Mouse (Mus musculus): ENCODE data around the gene Alg13. TPM values are rescaled to one million over a fixed set of nuclear protein-coding genes. Genes with fewer than 3 reads are reported as not detected.

Alg13 gene
- polyA plus RNA-seq, 1 experiment from 2014 or later = 15.5 TPM

DNA sequence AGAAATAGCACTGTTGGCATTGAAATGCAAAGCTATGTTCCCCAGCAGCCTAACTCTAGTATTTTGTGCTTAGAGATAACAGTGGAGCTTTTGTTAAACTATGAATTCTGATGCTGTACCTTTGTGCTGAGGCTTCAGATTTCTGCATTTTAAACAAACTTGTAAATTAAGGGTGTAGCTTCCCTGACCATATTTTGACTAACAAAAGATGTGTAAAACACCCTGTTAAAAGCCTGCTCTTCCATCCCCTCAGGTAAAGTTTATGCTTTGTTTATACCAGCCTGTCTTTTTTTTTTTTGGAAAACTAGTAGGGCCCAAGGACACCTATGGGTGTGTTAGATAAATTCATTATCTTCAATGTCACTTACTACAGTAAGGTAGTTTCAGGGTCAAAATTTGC is 20.3 kb downstream of the Alg13 start:
- Histone ChIP-seq H3K4me3 (replicated peaks) (no peak overlapping the region), H3K27me3 (no peaks in the 10 kb centered on the region), H3K4me2 (replicated peaks) (no peak overlapping the region), H3K9ac (no peak overlapping the region), H3K4me1 (no peaks in the 10 kb centered on the region), H3K9me3 (replicated peaks) (no peaks in the 10 kb centered on the region), H3K36me3 (no peaks in the 10 kb centered on the region), H3K27ac (replicated peaks) (no peak overlapping the region)
- no peak for ATAC-seq (ENCODE audit: insufficient number of reproducible peaks, low FRiP score, low TSS enrichment, low read depth)

DNA sequence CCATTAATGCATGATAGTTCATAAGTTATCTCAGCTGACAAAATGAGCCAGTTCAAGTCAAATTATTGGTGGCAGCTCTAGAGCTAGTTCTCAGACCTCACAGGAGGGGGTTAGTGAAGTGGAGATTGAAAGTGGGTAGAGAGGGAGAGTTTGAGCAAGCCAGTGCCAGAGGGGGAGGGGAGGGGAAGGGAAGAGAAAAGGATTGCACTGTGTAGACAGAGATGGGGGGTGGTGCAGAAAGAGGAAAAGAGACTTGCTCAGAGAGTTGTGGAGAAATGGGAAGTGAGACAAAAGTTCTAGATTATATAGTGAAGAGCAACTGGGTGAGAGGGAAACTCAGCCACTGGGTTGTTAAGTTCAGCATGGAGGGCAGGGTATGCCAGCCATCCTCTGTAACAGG is 20.8 kb downstream of the Alg13 start:
- no peaks in the 10 kb centered on the region for H3K27me3 ChIP-seq
- no peak for ATAC-seq (ENCODE audit: insufficient number of reproducible peaks, low FRiP score, low TSS enrichment, low read depth)
- no peak overlapping the region for H3K27ac ChIP-seq (replicated peaks)
- no peaks in the 10 kb centered on the region for H3K4me1 ChIP-seq
- no peaks in the 10 kb centered on the region for H3K36me3 ChIP-seq
- no peak overlapping the region for H3K4me3 ChIP-seq (replicated peaks)
- no peaks in the 10 kb centered on the region for H3K9me3 ChIP-seq (replicated peaks)
- H3K9ac ChIP-seq = no peak overlapping the region
- no peak overlapping the region for H3K4me2 ChIP-seq (replicated peaks)

DNA sequence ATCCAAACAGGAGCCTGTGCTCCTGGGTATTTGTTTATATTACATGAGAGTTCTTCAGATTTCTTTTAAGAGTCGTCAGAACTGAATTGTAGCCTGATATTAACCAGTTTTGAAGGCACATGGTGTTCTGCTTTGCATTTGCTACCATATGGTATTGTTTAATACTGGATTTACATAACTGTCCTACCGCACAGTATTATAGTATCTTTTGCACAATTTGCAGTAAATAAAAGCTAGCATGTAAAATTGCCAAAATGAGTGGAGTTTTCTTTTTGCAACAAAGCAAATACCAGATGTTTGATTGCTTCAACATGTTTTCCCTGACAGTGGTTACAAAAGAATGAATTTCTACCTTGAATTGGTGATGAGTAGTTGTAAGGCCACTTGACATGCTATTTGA is 56.6 kb downstream of the Alg13 start:
- Histone ChIP-seq H3K27me3 (no peaks in the 10 kb centered on the region), H3K4me2 (replicated peaks) (no peak overlapping the region), H3K36me3 (no peaks in the 10 kb centered on the region), H3K4me1 (no peaks in the 10 kb centered on the region), H3K27ac (replicated peaks) (no peak overlapping the region), H3K9me3 (replicated peaks) (no peaks in the 10 kb centered on the region), H3K4me3 (replicated peaks) (no peak overlapping the region), H3K9ac (no peak overlapping the region)
- no peak; the same call in 1 of the 2 replicates for ATAC-seq (ENCODE audit: insufficient number of reproducible peaks, low FRiP score, low TSS enrichment, low read depth)
- WGBS = 33% methylated on average over 2 of the region's 2 CpGs

DNA sequence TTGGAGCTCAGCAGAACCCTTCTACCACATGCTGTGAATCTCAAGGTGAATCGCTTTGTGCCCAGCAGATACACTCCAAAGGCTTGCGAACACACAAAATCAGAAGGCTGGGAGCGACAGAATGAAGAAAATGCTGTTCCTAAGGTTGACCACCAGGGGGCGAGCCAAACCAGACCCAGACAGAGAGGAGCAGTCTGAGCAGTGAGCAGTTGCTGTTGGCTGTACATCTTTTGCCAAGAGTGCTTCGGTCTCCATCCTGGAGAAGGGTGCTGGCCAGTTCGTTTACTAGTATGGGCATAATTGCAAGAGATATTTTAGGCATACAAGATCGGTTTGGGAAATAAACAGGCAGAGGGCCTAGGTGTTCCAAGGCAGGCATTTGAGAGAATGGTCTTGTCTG is 85.9 kb downstream of the Alg13 start:
- H3K27ac ChIP-seq (replicated peaks) = no peak overlapping the region
- H3K36me3 ChIP-seq = no peaks in the 10 kb centered on the region
- no peaks in the 10 kb centered on the region for H3K9me3 ChIP-seq (replicated peaks)
- no peak for ATAC-seq (ENCODE audit: insufficient number of reproducible peaks, low FRiP score, low TSS enrichment, low read depth)
- WGBS = 34% methylated on average over 7 of the region's 7 CpGs
- H3K9ac ChIP-seq = no peak overlapping the region
- no peak overlapping the region for H3K4me2 ChIP-seq (replicated peaks)
- H3K4me1 ChIP-seq = no peaks in the 10 kb centered on the region
- H3K4me3 ChIP-seq (replicated peaks) = no peak overlapping the region
- H3K27me3 ChIP-seq = 0 out of 2 replicates have a peak, but pooled peaks cover 9% of the 10 kb centered on the region

DNA sequence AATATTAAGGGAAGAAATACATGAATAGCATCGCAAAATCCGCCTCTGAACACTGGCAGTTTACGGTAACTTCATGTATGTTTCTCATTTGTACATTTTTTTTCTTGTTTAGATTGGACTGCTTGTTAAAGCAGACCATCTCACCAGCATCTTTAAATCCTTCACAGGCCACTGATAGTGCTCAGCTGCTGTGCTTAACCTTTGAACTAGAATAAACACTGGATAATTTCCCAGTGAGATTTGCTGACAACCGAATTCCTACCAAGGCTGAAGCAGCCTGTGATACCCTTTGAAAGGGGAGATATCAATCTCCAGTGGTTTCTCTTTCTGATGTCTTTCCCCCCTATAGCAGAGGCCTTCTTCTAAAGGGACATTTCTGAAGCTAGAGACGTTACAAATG is 90.4 kb downstream of the Alg13 start:
- Histone ChIP-seq H3K36me3 (no peaks in the 10 kb centered on the region), H3K4me3 (replicated peaks) (no peak overlapping the region), H3K4me1 (no peaks in the 10 kb centered on the region), H3K4me2 (replicated peaks) (no peak overlapping the region), H3K27me3 (0 out of 2 replicates have a peak, but pooled peaks cover under 1% of the 10 kb centered on the region), H3K27ac (replicated peaks) (no peak overlapping the region), H3K9me3 (replicated peaks) (no peaks in the 10 kb centered on the region), H3K9ac (no peak overlapping the region)
- no peak for ATAC-seq (ENCODE audit: insufficient number of reproducible peaks, low FRiP score, low TSS enrichment, low read depth)
- WGBS = 60% methylated on average over 5 of the region's 5 CpGs

DNA sequence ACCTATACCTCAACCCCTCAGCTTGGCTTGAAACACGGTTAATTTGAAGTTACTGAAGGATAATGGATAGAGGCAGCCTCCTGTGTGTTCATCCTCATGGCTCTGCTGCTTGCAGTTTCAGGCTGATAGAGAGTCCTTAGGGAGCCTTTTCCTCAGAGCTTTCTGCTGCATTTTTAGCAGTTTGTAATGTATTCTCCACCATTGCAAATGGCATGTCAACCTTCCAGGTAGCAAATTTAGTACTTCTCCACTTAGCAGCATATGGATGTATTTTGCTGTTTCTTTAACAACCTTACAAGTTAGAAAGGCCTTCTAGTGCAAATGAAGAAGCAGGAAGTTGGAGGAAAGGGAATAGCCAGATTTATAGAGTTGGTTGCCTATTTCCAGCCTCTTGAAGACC is 102.7 kb downstream of the Alg13 start:
- no peaks in the 10 kb centered on the region for H3K4me1 ChIP-seq
- no peaks in the 10 kb centered on the region for H3K36me3 ChIP-seq
- WGBS = 56% methylated on average over 1 of the region's 1 CpGs
- H3K9ac ChIP-seq = no peak overlapping the region
- H3K9me3 ChIP-seq (replicated peaks) = no peaks in the 10 kb centered on the region
- no peak overlapping the region for H3K4me3 ChIP-seq (replicated peaks)
- no peaks in the 10 kb centered on the region for H3K27me3 ChIP-seq
- H3K4me2 ChIP-seq (replicated peaks) = no peak overlapping the region
- no peak overlapping the region for H3K27ac ChIP-seq (replicated peaks)
- no peak for ATAC-seq (ENCODE audit: insufficient number of reproducible peaks, low FRiP score, low TSS enrichment, low read depth)

DNA sequence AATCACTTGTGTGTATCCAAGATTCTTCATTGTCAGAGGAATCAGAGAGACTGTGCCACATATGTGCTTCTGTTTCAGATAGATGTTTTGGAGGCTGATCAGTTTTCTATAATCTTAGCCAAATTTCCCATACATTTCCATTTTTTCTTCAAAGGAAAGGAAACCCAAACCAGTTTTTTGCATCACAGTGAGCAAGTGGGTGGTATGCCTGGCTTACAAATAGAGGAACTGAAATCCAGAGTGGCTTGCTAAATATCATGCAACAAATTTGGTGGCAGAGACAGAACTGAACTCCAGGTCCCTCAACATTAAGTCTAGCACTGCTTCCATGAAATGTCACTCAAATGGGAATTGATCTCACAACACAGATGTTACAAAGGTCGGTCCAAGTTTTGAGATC is 103.5 kb downstream of the Alg13 start:
- Histone ChIP-seq H3K27ac (replicated peaks) (no peak overlapping the region), H3K4me3 (replicated peaks) (no peak overlapping the region), H3K36me3 (no peaks in the 10 kb centered on the region), H3K4me2 (replicated peaks) (no peak overlapping the region), H3K9me3 (replicated peaks) (no peaks in the 10 kb centered on the region), H3K4me1 (no peaks in the 10 kb centered on the region), H3K27me3 (no peaks in the 10 kb centered on the region), H3K9ac (no peak overlapping the region)
- no peak for ATAC-seq (ENCODE audit: insufficient number of reproducible peaks, low FRiP score, low TSS enrichment, low read depth)
- WGBS = 92% methylated on average over 1 of the region's 1 CpGs

DNA sequence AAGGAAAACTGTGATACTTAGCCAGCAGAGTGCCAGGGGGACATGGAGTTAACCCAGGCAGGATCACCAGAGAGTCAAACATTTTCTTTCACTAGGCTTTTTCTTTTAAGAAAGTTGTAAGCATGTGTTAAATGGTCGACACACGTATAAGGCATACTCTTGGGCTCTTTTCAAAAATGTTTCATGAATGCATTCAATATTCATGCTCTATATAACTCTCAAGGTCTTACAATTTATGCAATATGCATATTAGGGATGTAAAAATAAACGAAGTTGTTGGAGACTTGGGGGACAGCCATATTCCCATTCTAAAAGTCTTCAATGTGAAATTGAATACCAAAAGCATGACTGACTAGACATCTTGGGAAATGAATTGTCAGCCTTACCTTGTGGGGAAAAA is 106.2 kb downstream of the Alg13 start:
- Histone ChIP-seq H3K9ac (no peak overlapping the region), H3K4me3 (replicated peaks) (no peak overlapping the region), H3K36me3 (no peaks in the 10 kb centered on the region), H3K4me1 (no peaks in the 10 kb centered on the region), H3K27me3 (no peaks in the 10 kb centered on the region), H3K27ac (replicated peaks) (no peak overlapping the region), H3K9me3 (replicated peaks) (no peaks in the 10 kb centered on the region), H3K4me2 (replicated peaks) (no peak overlapping the region)
- ATAC-seq (ENCODE audit: insufficient number of reproducible peaks, low FRiP score, low TSS enrichment, low read depth) = no peak
- WGBS = 70% methylated on average over 3 of the region's 3 CpGs

Small RNA genes within 50 kb of the gene (microRNA-seq; reads per million reads assigned to microRNA genes)
- not detected for gene Mir680-2 (ENCODE audit: borderline number of aligned reads)

Other genes with a start within 250 kb of the Alg13 start
- gene A730046J19Rik, start 164.1 kb upstream of the Alg13 start, polyA plus RNA-seq (2015; fragmentation: Nextera tagmentation; extraction: Ambion mirVana) = 0.59 and 0.91 TPM in 2 replicates
- not detected in 2 replicates for gene Trpc5os, start 138.8 kb downstream of the Alg13 start, polyA plus RNA-seq (2015; fragmentation: Nextera tagmentation; extraction: Ambion mirVana)

Measured in embryonic facial prominence, embryonic 15.5 days (tissue).